In the genomic region with DNA sequence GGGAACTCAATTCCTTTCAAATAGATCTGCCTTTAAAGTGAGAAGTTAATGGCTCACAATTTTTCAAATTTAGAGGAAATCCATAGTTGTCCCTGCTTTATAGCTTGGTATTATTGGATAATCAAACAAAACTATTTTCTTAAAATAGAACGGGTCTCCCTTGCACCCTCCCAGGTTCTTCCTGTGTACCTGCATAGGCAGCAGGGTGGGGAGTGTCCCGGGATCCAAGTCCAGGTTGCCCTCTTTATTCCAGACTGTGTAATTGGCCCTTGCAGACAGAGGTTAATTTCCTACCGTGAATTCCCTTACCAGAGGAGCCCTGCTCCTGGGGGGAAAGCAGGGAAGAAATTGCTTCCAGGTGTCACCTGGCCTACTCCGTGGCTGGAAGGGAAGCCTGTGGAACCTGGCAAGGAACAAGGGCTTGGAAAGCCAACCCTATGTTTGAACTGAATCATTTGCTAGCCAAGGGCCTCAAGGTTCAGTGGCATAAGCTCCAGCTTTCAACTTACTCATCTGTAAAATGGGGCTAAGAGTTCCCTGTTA, we compare ENCODE assay signal across 23 mouse cellular contexts.
DNase-seq lines count a peak whose midpoint lies in the region; ATAC-seq and TF ChIP-seq lines count a peak whose summit lies in the region.
"Had no signal": no experiment of that assay in that cellular context is flagged by ENCODE, and none has a peak within 500 bp of the region (broad histone marks: within the 10 kb centered on the region; RNA-seq: fewer than 3 reads in every experiment).

No protein-coding gene starts in this region.

- TF ChIP-seq CTCF in layer of hippocampus, adult 2 months (conservative IDR thresholded peaks at IDR 0.05), result no peak

- H3K27me3 ChIP-seq in embryonic facial prominence, embryonic 10.5 days (replicated peaks; ENCODE audit: low read depth, poor library complexity, severe bottlenecking), result no peaks in the 10 kb centered on the region
- H3K27me3 ChIP-seq in embryonic facial prominence, embryonic 11.5 days (ENCODE audit: control insufficient read depth, insufficient read depth, low read length), result no peaks in the 10 kb centered on the region
- no peaks in the 10 kb centered on the region for H3K27me3 ChIP-seq in limb, embryonic 11.5 days (ENCODE audit: control insufficient read depth, insufficient read depth, low read length)
- H3K27me3 ChIP-seq: embryonic facial prominence, embryonic 13.5 days; embryonic facial prominence, embryonic 15.5 days; forebrain, embryonic 12.5 days had no signal

- peak overlapping the region; percentile 54; the same call in 1 of the 2 replicates for H3K27ac ChIP-seq in embryonic facial prominence, embryonic 10.5 days (replicated peaks)
- H3K27ac ChIP-seq in embryonic facial prominence, embryonic 11.5 days (replicated peaks; ENCODE audit: low read depth, low read length), result no peak overlapping the region
- no peak overlapping the region for H3K27ac ChIP-seq in limb, embryonic 11.5 days (replicated peaks; ENCODE audit: low read depth, low read length)
- H3K27ac ChIP-seq in layer of hippocampus, adult 2 months, result no peak overlapping the region
- H3K27ac ChIP-seq: embryonic facial prominence, embryonic 13.5 days; embryonic facial prominence, embryonic 15.5 days; forebrain, embryonic 10.5 days; forebrain, embryonic 12.5 days had no signal

- H3K9ac ChIP-seq in embryonic facial prominence, embryonic 11.5 days (replicated peaks; ENCODE audit: low read length), result no peak overlapping the region
- no peak overlapping the region for H3K9ac ChIP-seq in limb, embryonic 11.5 days (ENCODE audit: low read length)
- H3K9ac ChIP-seq: embryonic facial prominence, embryonic 13.5 days; embryonic facial prominence, embryonic 15.5 days; forebrain, embryonic 12.5 days had no signal

- ATAC-seq in embryonic facial prominence, embryonic 11.5 days (replicated peaks; ENCODE audit: insufficient number of reproducible peaks, low FRiP score, low TSS enrichment, low read depth), result no peak
- peak; percentile 74 for ATAC-seq in limb, embryonic 11.5 days (ENCODE audit: insufficient number of reproducible peaks, low FRiP score, low TSS enrichment, low read depth)
- ATAC-seq: forebrain, embryonic 14.5 days; forebrain, embryonic 16.5 days had no signal

- H3K4me2 ChIP-seq in embryonic facial prominence, embryonic 11.5 days (ENCODE audit: low read depth, low read length), result no peak overlapping the region
- H3K4me2 ChIP-seq in limb, embryonic 11.5 days (ENCODE audit: low read depth, severe bottlenecking), result no peak overlapping the region
- H3K4me2 ChIP-seq: embryonic facial prominence, embryonic 13.5 days; embryonic facial prominence, embryonic 15.5 days; forebrain, embryonic 12.5 days had no signal

- H3K9me3 ChIP-seq in embryonic facial prominence, embryonic 10.5 days, result no peaks in the 10 kb centered on the region
- H3K9me3 ChIP-seq in embryonic facial prominence, embryonic 11.5 days (replicated peaks; ENCODE audit: control insufficient read depth, low read length), result no peaks in the 10 kb centered on the region
- no peaks in the 10 kb centered on the region for H3K9me3 ChIP-seq in limb, embryonic 11.5 days (ENCODE audit: control insufficient read depth, low read length)
- H3K9me3 ChIP-seq: embryonic facial prominence, embryonic 13.5 days; embryonic facial prominence, embryonic 15.5 days; forebrain, embryonic 10.5 days; forebrain, embryonic 12.5 days had no signal

- H3K36me3 ChIP-seq in embryonic facial prominence, embryonic 10.5 days (replicated peaks), result no peaks in the 10 kb centered on the region
- no peaks in the 10 kb centered on the region for H3K36me3 ChIP-seq in embryonic facial prominence, embryonic 11.5 days (replicated peaks; ENCODE audit: control insufficient read depth, insufficient read depth, low read depth, low read length)
- H3K36me3 ChIP-seq in limb, embryonic 11.5 days (ENCODE audit: control insufficient read depth, insufficient read depth, low read length), result no peaks in the 10 kb centered on the region
- H3K36me3 ChIP-seq: embryonic facial prominence, embryonic 13.5 days; embryonic facial prominence, embryonic 15.5 days; forebrain, embryonic 10.5 days; forebrain, embryonic 12.5 days had no signal

- no peak overlapping the region for H3K4me3 ChIP-seq in embryonic facial prominence, embryonic 10.5 days
- no peak overlapping the region for H3K4me3 ChIP-seq in embryonic facial prominence, embryonic 11.5 days (ENCODE audit: low read depth, low read length)
- H3K4me3 ChIP-seq in limb, embryonic 11.5 days (ENCODE audit: low read depth, low read length), result no peak overlapping the region
- no peak overlapping the region for H3K4me3 ChIP-seq in layer of hippocampus, adult 2 months
- H3K4me3 ChIP-seq: embryonic facial prominence, embryonic 13.5 days; embryonic facial prominence, embryonic 15.5 days; erythroblast, embryonic 14.5 days; forebrain, embryonic 10.5 days; forebrain, embryonic 12.5 days had no signal

- H3K4me1 ChIP-seq in embryonic facial prominence, embryonic 10.5 days, result peaks cover 26% of the 10 kb centered on the region
- no peaks in the 10 kb centered on the region for H3K4me1 ChIP-seq in embryonic facial prominence, embryonic 11.5 days (ENCODE audit: control insufficient read depth, insufficient read depth, low read length)
- peaks cover 21% of the 10 kb centered on the region for H3K4me1 ChIP-seq in limb, embryonic 11.5 days (ENCODE audit: control insufficient read depth, insufficient read depth, low read length)
- H3K4me1 ChIP-seq: embryonic facial prominence, embryonic 15.5 days; forebrain, embryonic 10.5 days; forebrain, embryonic 12.5 days had no signal

- DNase-seq in embryonic facial prominence, embryonic 10.5 days (ENCODE audit: low spot score), result peak; percentile 62
- DNase-seq in embryonic facial prominence, embryonic 11.5 days (ENCODE audit: low spot score), result peak; percentile 74
- DNase-seq in forelimb bud, embryonic 11.5 days (ENCODE audit: low read depth, low spot score), result peak; percentile 71
- peak; percentile 64 for DNase-seq in limb, embryonic 11.5 days (ENCODE audit: low spot score)
- DNase-seq in left cerebral cortex, adult 8-10 months (ENCODE audit: low spot score in 2 of 2), result no peak
- no peak for DNase-seq in thymus, postnatal 25 days
- DNase-seq in adrenal gland, adult 8-10 months, result no peak
- no peak for DNase-seq in layer of hippocampus, adult 2 months (ENCODE audit: low spot score in 2 of 2)
- DNase-seq: adrenal gland, adult 2 months; adrenal gland, postnatal 14 days; adrenal gland, postnatal 36 days; cerebellum, adult 11-12 months; cerebellum, adult 2 months; cerebellum, adult 9-10 months; cerebellum, postnatal 10 days; cerebellum, postnatal 25 days had no signal

- 48% methylated on average over 4 of the region's 4 CpGs for WGBS in embryonic facial prominence, embryonic 10.5 days
- WGBS in embryonic facial prominence, embryonic 11.5 days, result 41% methylated on average over 4 of the region's 4 CpGs
- 19% methylated on average over 4 of the region's 4 CpGs for WGBS in limb, embryonic 11.5 days

Comparison
In these comparisons a context has a peak if more than half of its experiments do, and no peak if none do; other contexts are left out.
1. DNase-seq: peak in embryonic facial prominence, embryonic 10.5 days (single experiment), embryonic facial prominence, embryonic 11.5 days (single experiment), forelimb bud, embryonic 11.5 days (single experiment) and limb, embryonic 11.5 days (single experiment); none in left cerebral cortex, adult 8-10 months (0 of 2), thymus, postnatal 25 days (single experiment), adrenal gland, adult 8-10 months (single experiment) and layer of hippocampus, adult 2 months (0 of 2).